Mouse (Mus musculus): ENCODE data around the gene Cenpn. TPM values are rescaled to one million over a fixed set of nuclear protein-coding genes. Genes with fewer than 3 reads are reported as not detected.

Gene Cenpn
- polyA plus RNA-seq, 1 experiment from 2014 or later: 11.8 TPM

- ATAC-seq: no peak
Measured at GRCm38 (mm10) chr8:116978052-116978451, 56.5 kb downstream of the Cenpn start.

GRCm38 (mm10) chr8:116978631-116979256 is 57.2 kb downstream of the Cenpn start, which contains the start of gene 1700030J22Rik:
Gene 1700030J22Rik (minus strand): TSS chr8:116978959.
- no peaks in the 10 kb centered on the region for H3K36me3 ChIP-seq (replicated peaks; ENCODE audit: insufficient read depth, low read length)
- peak; percentile 99 for ATAC-seq
- H3K9ac ChIP-seq (replicated peaks): peak within 1 kb of the TSS; percentile 52
- TF ChIP-seq EP300 (IDR thresholded peaks at IDR 0.05; ENCODE audit: low read depth) (no peak), CTCF (IDR thresholded peaks at IDR 0.05; ENCODE audit: low read depth) (peak; percentile 51)
- H3K4me3 ChIP-seq (ENCODE audit: low read depth, low read length): peak within 1 kb of the TSS; percentile 70
- peak within 1 kb of the TSS; percentile 72 for H3K4me2 ChIP-seq (ENCODE audit: low read depth, low read length)
- H3K27me3 ChIP-seq (ENCODE audit: insufficient read depth, low read length): no peaks in the 10 kb centered on the region
- under 1% methylated on average over 46 of the region's 46 CpGs for WGBS (ENCODE audit: insufficient replicate concordance)
- peak within 1 kb of the TSS; percentile 4; the same call in 1 of the 2 replicates for H3K27ac ChIP-seq (ENCODE audit: low read depth)
- DNase-seq: peak; percentile 99
- no peaks in the 10 kb centered on the region for H3K9me3 ChIP-seq (ENCODE audit: low read length)
- H3K4me1 ChIP-seq (ENCODE audit: insufficient read depth): peaks cover 13% of the 10 kb centered on the region

More at GRCm38 (mm10) chr8:116978052-116978451, 56.5 kb downstream of the Cenpn start:
- Histone ChIP-seq H3K4me2 (ENCODE audit: low read depth, low read length) (peak overlapping the region; percentile 72), H3K9ac (replicated peaks) (peak overlapping the region; percentile 52), H3K36me3 (replicated peaks; ENCODE audit: insufficient read depth, low read length) (no peaks in the 10 kb centered on the region), H3K27me3 (ENCODE audit: insufficient read depth, low read length) (no peaks in the 10 kb centered on the region), H3K27ac (ENCODE audit: low read depth) (no peak overlapping the region), H3K4me1 (ENCODE audit: insufficient read depth) (peaks cover 13% of the 10 kb centered on the region), H3K4me3 (ENCODE audit: low read depth, low read length) (peak overlapping the region; percentile 70), H3K9me3 (ENCODE audit: low read length) (no peaks in the 10 kb centered on the region)
- TF ChIP-seq EP300 (IDR thresholded peaks at IDR 0.05; ENCODE audit: low read depth) (no peak), CTCF (IDR thresholded peaks at IDR 0.05; ENCODE audit: low read depth) (no peak)
- DNase-seq: no peak
- 29% methylated on average over 8 of the region's 8 CpGs for WGBS (ENCODE audit: insufficient replicate concordance)

GRCm38 (mm10) chr8:116980117-116980516 is 58.6 kb downstream of the Cenpn start:
- WGBS (ENCODE audit: insufficient replicate concordance): 20% methylated on average over 4 of the region's 4 CpGs
- Histone ChIP-seq H3K4me1 (ENCODE audit: insufficient read depth) (peaks cover 13% of the 10 kb centered on the region), H3K27me3 (ENCODE audit: insufficient read depth, low read length) (no peaks in the 10 kb centered on the region), H3K4me3 (ENCODE audit: low read depth, low read length) (no peak overlapping the region), H3K9me3 (ENCODE audit: low read length) (no peaks in the 10 kb centered on the region), H3K27ac (ENCODE audit: low read depth) (no peak overlapping the region), H3K4me2 (ENCODE audit: low read depth, low read length) (peak overlapping the region; percentile 27; the same call in 1 of the 2 replicates), H3K36me3 (replicated peaks; ENCODE audit: insufficient read depth, low read length) (no peaks in the 10 kb centered on the region; the same call in 1 of the 2 replicates), H3K9ac (replicated peaks) (no peak overlapping the region)
- ATAC-seq: no peak
- TF ChIP-seq CTCF (IDR thresholded peaks at IDR 0.05; ENCODE audit: low read depth) (peak; percentile 89), EP300 (IDR thresholded peaks at IDR 0.05; ENCODE audit: low read depth) (no peak)
- DNase-seq: peak; percentile 76

GRCm38 (mm10) chr8:116989842-116990241 is 68.3 kb downstream of the Cenpn start:
- Histone ChIP-seq H3K27ac (ENCODE audit: low read depth) (no peak overlapping the region), H3K27me3 (ENCODE audit: insufficient read depth, low read length) (no peaks in the 10 kb centered on the region), H3K4me2 (ENCODE audit: low read depth, low read length) (no peak overlapping the region), H3K4me1 (ENCODE audit: insufficient read depth) (peaks cover 16% of the 10 kb centered on the region; the same call in 1 of the 2 replicates), H3K9me3 (ENCODE audit: low read length) (no peaks in the 10 kb centered on the region), H3K36me3 (replicated peaks; ENCODE audit: insufficient read depth, low read length) (peaks cover 3% of the 10 kb centered on the region; the same call in 1 of the 2 replicates), H3K4me3 (ENCODE audit: low read depth, low read length) (no peak overlapping the region), H3K9ac (replicated peaks) (no peak overlapping the region)
- peak; percentile 29; the same call in 1 of the 2 replicates for TF ChIP-seq CTCF (IDR thresholded peaks at IDR 0.05; ENCODE audit: low read depth)
- TF ChIP-seq EP300 (IDR thresholded peaks at IDR 0.05; ENCODE audit: low read depth): no peak
- no peak for ATAC-seq
- DNase-seq: no peak
- whole genome bisulfite sequencing (ENCODE audit: insufficient replicate concordance): 83% methylated on average over 3 of the region's 3 CpGs

Other genes with a start within 250 kb of the Cenpn start
- 1.8 and 2.3 TPM in 2 replicates for gene Cdyl2, start 188.7 kb upstream of the Cenpn start, polyA plus RNA-seq (2015; fragmentation: Nextera tagmentation; extraction: Ambion mirVana)
- gene Cmc2, start 275 bp upstream of the Cenpn start, polyA plus RNA-seq (2015; fragmentation: Nextera tagmentation; extraction: Ambion mirVana): 47.3 and 51.9 TPM in 2 replicates
- 2.9 and 3.1 TPM in 2 replicates for gene Atmin, start 21.7 kb downstream of the Cenpn start, polyA plus RNA-seq (2015; fragmentation: Nextera tagmentation; extraction: Ambion mirVana)
- 0.33 TPM in 2 replicates for gene 1700030J22Rik, start 57.2 kb downstream of the Cenpn start, polyA plus RNA-seq (2015; fragmentation: Nextera tagmentation; extraction: Ambion mirVana)
- gene Gcsh, start 71.8 kb downstream of the Cenpn start, polyA plus RNA-seq (2015; fragmentation: Nextera tagmentation; extraction: Ambion mirVana): 144 and 149 TPM in 2 replicates
- gene Pkd1l2, start 160.7 kb downstream of the Cenpn start, polyA plus RNA-seq (2015; fragmentation: Nextera tagmentation; extraction: Ambion mirVana): 0.06 TPM in 1 of 2 replicates, not detected in the other
- gene Bco1, start 174.1 kb downstream of the Cenpn start, polyA plus RNA-seq (2015; fragmentation: Nextera tagmentation; extraction: Ambion mirVana): 6.6 and 8.1 TPM in 2 replicates
- 0.60 and 0.62 TPM in 2 replicates for gene Gan, start 236.4 kb downstream of the Cenpn start, polyA plus RNA-seq (2015; fragmentation: Nextera tagmentation; extraction: Ambion mirVana)